In the genomic region with DNA sequence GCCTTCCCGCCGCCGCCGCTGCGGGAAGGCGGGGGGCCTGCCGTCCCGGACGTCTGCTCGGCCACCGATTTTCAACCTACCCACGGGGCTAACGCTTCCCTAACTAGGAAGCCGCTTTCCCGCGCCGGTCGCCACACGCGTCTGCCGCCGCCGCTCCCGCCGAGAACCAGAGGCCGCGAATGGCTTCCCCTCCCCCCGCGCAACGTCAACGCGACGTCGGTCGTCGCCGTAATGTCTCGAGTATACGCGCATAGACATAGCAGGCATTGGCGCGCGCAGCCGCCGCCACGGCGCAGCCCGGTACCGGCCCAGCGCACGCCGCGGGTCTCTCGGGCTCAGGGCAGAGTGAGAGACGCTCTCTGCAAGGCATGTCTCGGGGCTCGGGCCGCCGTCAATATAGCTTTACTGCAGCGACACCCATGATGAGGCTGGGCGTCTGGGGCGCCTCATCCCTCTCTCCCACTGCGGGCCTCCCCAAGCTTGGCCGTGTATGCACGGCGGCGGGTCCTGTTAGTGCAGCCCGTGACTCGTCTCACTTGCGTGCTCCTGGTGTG, we compare ENCODE assay signal across 7 mouse cellular contexts. TPM values are rescaled to one million over a fixed set of nuclear protein-coding genes. Genes with fewer than 3 reads are reported as not detected.
DNase-seq lines count a peak whose midpoint lies in the region; ATAC-seq lines count a peak whose summit lies in the region.

A gene (minus strand): TSS at position 180 of the 554 bp plus-strand sequence.

- peak within 1 kb of the TSS; percentile 99 for H3K9ac ChIP-seq in intestine, embryonic 16.5 days (ENCODE audit: low read depth, low read length)
- H3K9ac ChIP-seq in midbrain, embryonic 11.5 days (ENCODE audit: low read length) = peak within 1 kb of the TSS; percentile 99

- peak; percentile 88 for ATAC-seq in intestine, embryonic 16.5 days
- ATAC-seq in midbrain, embryonic 11.5 days (ENCODE audit: low FRiP score) = peak; percentile 90

- H3K9me3 ChIP-seq in intestine, embryonic 16.5 days (ENCODE audit: control insufficient read depth, low read length) = no peaks in the 10 kb centered on the region
- no peaks in the 10 kb centered on the region for H3K9me3 ChIP-seq in midbrain, embryonic 11.5 days (ENCODE audit: control insufficient read depth, low read length)

- no peaks in the 10 kb centered on the region for H3K27me3 ChIP-seq in intestine, embryonic 16.5 days (replicated peaks; ENCODE audit: control insufficient read depth, insufficient read depth, low read length)
- no peaks in the 10 kb centered on the region for H3K27me3 ChIP-seq in midbrain, embryonic 11.5 days (ENCODE audit: control insufficient read depth, insufficient read depth, low read length)

- intact Hi-C loops in gastrocnemius, postnatal 36 days (cut with DNase I) = no loop called here
- intact Hi-C loops in left cerebral cortex, postnatal 36 days (cut with DNase I) = loop anchor here (5.0 kb wide), 1 partner anchor 71 kb away; a partner anchor contains a TSS

- 0 out of 2 replicates have a peak, but pooled peaks cover 11% of the 10 kb centered on the region for H3K36me3 ChIP-seq in intestine, embryonic 16.5 days (ENCODE audit: control insufficient read depth, insufficient read depth, low read length)
- peaks cover 18% of the 10 kb centered on the region for H3K36me3 ChIP-seq in midbrain, embryonic 11.5 days (ENCODE audit: control insufficient read depth, insufficient read depth, low read length)

- DNase-seq in adrenal gland, adult 18-20 months (ENCODE audit: low spot score in 2 of 2) = peak; percentile 92 to 95
- DNase-seq in embryo, embryonic 11 days = peak; percentile 95
- DNase-seq in gastrocnemius, postnatal 36 days = peak; percentile 85 to 86
- peak; percentile 88 to 89 for DNase-seq in left cerebral cortex, postnatal 36 days (ENCODE audit: low spot score in 2 of 2)
- peak; percentile 98 for DNase-seq in midbrain, embryonic 11.5 days (ENCODE audit: low spot score, missing footprints)
- DNase-seq in skeletal muscle tissue, adult 2 months (ENCODE audit: low read depth, low spot score) = peak; percentile 73

- no peaks in the 10 kb centered on the region for H3K4me1 ChIP-seq in intestine, embryonic 16.5 days (ENCODE audit: control insufficient read depth, insufficient read depth, low read length)
- H3K4me1 ChIP-seq in midbrain, embryonic 11.5 days (ENCODE audit: control insufficient read depth, insufficient read depth, low read length) = peaks cover 2% of the 10 kb centered on the region; the same call in 1 of the 2 replicates

- H3K4me2 ChIP-seq in intestine, embryonic 16.5 days (ENCODE audit: low read depth, low read length) = peak within 1 kb of the TSS; percentile 76
- H3K4me2 ChIP-seq in midbrain, embryonic 11.5 days = peak within 1 kb of the TSS; percentile 91

- peak within 1 kb of the TSS; percentile 94 for H3K4me3 ChIP-seq in intestine, embryonic 16.5 days (ENCODE audit: low read length)
- H3K4me3 ChIP-seq in midbrain, embryonic 11.5 days (ENCODE audit: low read depth, low read length) = peak within 1 kb of the TSS; percentile 96

- peak within 1 kb of the TSS; percentile 95 for H3K27ac ChIP-seq in intestine, embryonic 16.5 days (ENCODE audit: low read length)
- peak within 1 kb of the TSS; percentile 83 for H3K27ac ChIP-seq in midbrain, embryonic 11.5 days (ENCODE audit: low read depth, low read length)

- WGBS in intestine, embryonic 16.5 days = under 1% methylated on average over 68 of the region's 70 CpGs
- under 1% methylated on average over 48 of the region's 70 CpGs for WGBS in midbrain, embryonic 11.5 days

RNA-seq across cellular contexts. Expression of the gene that starts here (rescaled TPM):
- 10 to 100 TPM; 48.5 to 54.7 TPM for total RNA-seq in adrenal gland, adult 18-20 months (2021)
- total RNA-seq in gastrocnemius, postnatal 36 days (2021) = 10 to 100 TPM in 1 of 2 experiments, 1 to 10 TPM in 1; 9.3 to 11.5 TPM
- polyA plus RNA-seq in intestine, embryonic 16.5 days (2015; fragmentation: Nextera tagmentation; extraction: Ambion mirVana) = 141 and 168 TPM in 2 replicates
- total RNA-seq in left cerebral cortex, postnatal 36 days (2021) = 10 to 100 TPM; 50.0 to 56.0 TPM
- polyA plus RNA-seq in midbrain, embryonic 11.5 days (2014; fragmentation: Nextera tagmentation; extraction: Ambion mirVana) = 412 and 434 TPM in 2 replicates

Comparison
In these comparisons a context has a peak if more than half of its experiments do, and no peak if none do; other contexts are left out.
1. Peak in every context shown above with its lines: DNase-seq, ATAC-seq, H3K4me3 ChIP-seq and H3K27ac ChIP-seq.